Mouse (Mus musculus) midbrain, embryonic 10.5 days (tissue): Measurements from ENCODE around the gene Gm20388. TPM values are rescaled to one million over a fixed set of nuclear protein-coding genes. Genes with fewer than 3 reads are reported as not detected.
A peak's percentile ranks its signal among the peaks of the same experiment; 100 is the strongest.
"Not testable (repeated sequence)": the region's sequence is repeated elsewhere in the genome, so short reads cannot be mapped to it uniquely, and the experiment has no call there.

Experiments
- DNase-seq: peaks from one replicate; pipeline ENCODE4 v3.0.0-alpha.2; 2017; ENCODE audit warnings: low spot score
- H3K27ac ChIP-seq: fragments of 300-500 bp; sonication (generic); replicated peaks from 2 replicates; pipeline ENCODE4 v1.5.1; 2016; ENCODE audit warnings: mild to moderate bottlenecking
- H3K27me3 ChIP-seq: fragments of 300-500 bp; sonication (generic); 2 replicates; pipeline ENCODE4 v1.6.1; 2016; ENCODE audit warnings: low read depth, mild to moderate bottlenecking; ENCODE audit not compliant: poor library complexity, severe bottlenecking
- H3K36me3 ChIP-seq: fragments of 300-500 bp; sonication (generic); 2 replicates; pipeline ENCODE4 v1.6.1; 2016; ENCODE audit warnings: mild to moderate bottlenecking, moderate library complexity
- H3K4me1 ChIP-seq: fragments of 300-500 bp; sonication (generic); 2 replicates; pipeline ENCODE4 v1.6.1; 2016
- H3K4me3 ChIP-seq: fragments of 300-500 bp; sonication (generic); 2 replicates; pipeline ENCODE4 v1.5.1; 2016; ENCODE audit warnings: mild to moderate bottlenecking, moderate library complexity
- H3K9me3 ChIP-seq: fragments of 300-500 bp; sonication (generic); replicated peaks from 2 replicates; pipeline ENCODE4 v1.6.1; 2016; ENCODE audit warnings: mild to moderate bottlenecking
- WGBS: fragments of 180-500 bp; shearing (Covaris S2); methylation state at CpG from one replicate; pipeline ENCODE4 v1.1.7; 2016; 5-methylcytosine and 5-hydroxymethylcytosine counted together
- polyA plus RNA-seq: library from polyadenylated mRNA; unstranded; fragments of >200 nt; fragmentation: Nextera tagmentation; extraction: Ambion mirVana; gene quantifications from 2 replicates; pipeline ENCODE4 v1.2.1, GENCODE M21; 2016

Gene Gm20388
- polyA plus RNA-seq, 1 experiment from 2014 or later, result 7.1 TPM

DNA sequence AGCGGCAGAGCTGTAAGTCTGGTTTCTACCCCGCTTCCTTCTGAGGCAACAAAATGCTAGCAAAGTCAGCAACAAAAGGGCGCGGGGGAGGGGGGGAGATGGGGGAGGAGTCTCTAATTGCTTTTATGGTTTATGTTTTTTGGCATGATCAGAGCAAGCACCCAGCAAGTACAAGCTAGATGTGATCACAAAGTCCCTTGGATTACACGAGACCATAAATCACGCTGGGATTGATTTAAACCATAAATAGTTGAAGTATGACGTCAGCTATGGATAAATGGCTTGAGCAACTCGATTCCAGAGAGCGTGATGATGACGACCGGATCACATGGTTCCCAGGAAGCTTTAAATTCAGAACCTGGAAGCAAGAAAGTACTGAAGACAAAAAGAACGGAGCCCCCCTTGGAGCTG, 3720.2 kb downstream of the Gm20388 start:
- 33% methylated on average over 12 of the region's 12 CpGs for WGBS
- no peak for DNase-seq
- Histone ChIP-seq H3K27ac (no peak overlapping the region), H3K4me3 (peak overlapping the region; percentile 37), H3K4me1 (peaks cover 26% of the 10 kb centered on the region), H3K27me3 (peaks cover 54% of the 10 kb centered on the region), H3K9me3 (no peaks in the 10 kb centered on the region), H3K36me3 (no peaks in the 10 kb centered on the region)

DNA sequence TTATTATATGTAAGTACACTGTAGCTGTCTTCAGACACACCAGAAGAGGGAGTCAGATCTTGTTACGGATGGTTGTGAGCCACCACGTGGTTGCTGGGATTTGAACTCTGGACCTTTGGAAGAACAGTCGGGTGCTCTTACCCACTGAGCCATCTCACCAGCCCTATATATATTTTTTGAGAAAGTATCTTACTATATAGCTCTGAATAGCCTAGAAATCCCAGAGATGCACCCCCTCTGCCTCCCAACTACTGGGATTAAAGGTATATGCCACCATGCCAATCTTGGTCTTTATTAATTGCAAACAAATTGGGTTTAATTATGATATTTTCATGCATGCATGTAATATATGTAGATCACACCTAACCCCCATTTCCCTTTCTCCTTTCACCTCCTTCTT, 3721.1 kb downstream of the Gm20388 start:
- H3K27ac ChIP-seq, H3K9me3 ChIP-seq, DNase-seq, H3K4me3 ChIP-seq, H3K36me3 ChIP-seq: not testable (repeated sequence)
- H3K27me3 ChIP-seq, result peaks cover 45% of the 10 kb centered on the region
- H3K4me1 ChIP-seq, result peaks cover 26% of the 10 kb centered on the region
- 71% methylated on average over 3 of the region's 3 CpGs for WGBS

DNA sequence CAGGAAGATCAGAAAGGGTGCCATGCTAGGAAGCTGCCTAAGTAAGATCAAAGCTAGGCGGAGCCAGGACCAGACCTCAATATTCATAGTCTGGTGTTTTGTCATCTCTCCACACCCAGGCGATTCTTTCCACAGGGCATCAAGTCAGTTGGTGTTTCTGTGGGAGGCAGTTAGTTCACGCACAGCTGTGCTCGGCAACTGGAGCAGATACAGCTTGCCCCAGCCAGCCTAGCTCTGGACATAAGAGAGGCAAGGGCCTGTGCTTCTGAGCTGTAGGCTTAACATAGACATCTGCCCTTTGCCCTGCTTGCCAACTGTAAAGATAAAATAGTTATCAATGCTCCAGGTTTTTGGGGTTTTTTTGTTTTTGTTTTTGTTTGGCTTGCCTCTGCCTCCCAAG, 3721.6 kb downstream of the Gm20388 start:
- WGBS, result 83% methylated on average over 4 of the region's 4 CpGs
- Histone ChIP-seq H3K36me3 (no peaks in the 10 kb centered on the region), H3K27me3 (peaks cover 40% of the 10 kb centered on the region), H3K27ac (no peak overlapping the region), H3K4me3 (no peak overlapping the region), H3K4me1 (peaks cover 26% of the 10 kb centered on the region), H3K9me3 (no peaks in the 10 kb centered on the region)
- no peak for DNase-seq

DNA sequence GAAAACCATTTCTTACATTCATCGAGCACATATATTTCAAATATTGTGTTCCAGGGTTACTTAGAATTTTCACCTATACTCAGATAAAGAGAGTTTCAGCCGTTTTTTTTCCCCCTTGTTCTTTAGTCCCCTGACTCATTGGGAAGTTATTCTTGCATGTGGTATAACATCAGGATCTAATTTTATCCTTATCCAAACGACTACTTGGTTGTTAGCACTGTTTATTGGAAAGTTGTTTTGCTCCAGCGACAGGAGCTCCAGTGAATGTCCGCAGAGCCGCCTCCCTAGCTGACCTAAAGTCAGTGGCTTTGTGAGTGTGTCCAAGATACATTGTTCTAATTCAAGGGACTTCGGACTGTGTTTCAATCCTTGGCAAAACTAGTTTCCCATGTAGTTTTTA, 3723.2 kb downstream of the Gm20388 start:
- H3K36me3 ChIP-seq, result no peaks in the 10 kb centered on the region
- 76% methylated on average over 7 of the region's 7 CpGs for WGBS
- H3K27ac ChIP-seq, result no peak overlapping the region
- H3K27me3 ChIP-seq, result peaks cover 25% of the 10 kb centered on the region
- no peak for DNase-seq
- H3K9me3 ChIP-seq, result no peaks in the 10 kb centered on the region
- H3K4me3 ChIP-seq, result no peak overlapping the region
- H3K4me1 ChIP-seq, result peaks cover 18% of the 10 kb centered on the region

DNA sequence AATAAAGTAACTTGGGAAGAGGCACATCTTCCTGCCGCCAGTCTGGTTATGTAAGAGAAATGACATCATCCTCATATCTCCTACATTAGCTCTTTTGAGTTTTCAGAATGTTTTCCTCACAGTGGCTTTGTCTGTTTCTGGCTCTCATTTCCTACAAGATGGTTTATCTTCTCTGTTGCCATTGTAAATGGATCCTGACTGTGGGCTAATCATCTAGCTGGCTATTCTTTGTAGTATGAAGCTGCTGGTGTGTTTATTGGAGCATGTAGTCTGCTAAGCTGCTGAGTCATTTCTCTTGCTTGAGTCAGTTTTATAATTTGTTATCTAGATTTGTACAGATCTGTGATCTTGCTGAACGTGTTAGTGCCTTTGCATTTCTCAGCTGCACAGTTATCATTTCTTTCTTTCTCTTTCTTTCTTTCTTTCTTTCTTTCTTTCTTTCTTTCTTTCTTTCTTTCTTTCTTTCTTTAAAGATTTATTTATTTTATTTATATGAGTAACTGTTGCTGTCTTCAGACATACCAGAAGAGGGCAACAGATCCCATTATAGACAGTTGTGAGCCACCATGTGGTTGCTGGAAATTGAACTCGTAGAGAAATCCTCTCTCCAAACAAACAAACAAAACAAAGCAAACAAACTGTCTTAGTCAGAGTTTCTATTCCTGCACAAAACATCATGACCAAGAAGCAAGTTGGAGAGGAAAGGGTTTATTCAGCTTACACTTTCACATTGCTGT, 3723.9 kb downstream of the Gm20388 start:
- Histone ChIP-seq H3K27ac (no peak overlapping the region), H3K9me3 (no peaks in the 10 kb centered on the region), H3K27me3 (peaks cover 17% of the 10 kb centered on the region), H3K4me1 (peaks cover 10% of the 10 kb centered on the region), H3K36me3 (no peaks in the 10 kb centered on the region), H3K4me3 (no peak overlapping the region)
- DNase-seq, result no peak
- WGBS, result 70% methylated on average over 3 of the region's 3 CpGs

DNA sequence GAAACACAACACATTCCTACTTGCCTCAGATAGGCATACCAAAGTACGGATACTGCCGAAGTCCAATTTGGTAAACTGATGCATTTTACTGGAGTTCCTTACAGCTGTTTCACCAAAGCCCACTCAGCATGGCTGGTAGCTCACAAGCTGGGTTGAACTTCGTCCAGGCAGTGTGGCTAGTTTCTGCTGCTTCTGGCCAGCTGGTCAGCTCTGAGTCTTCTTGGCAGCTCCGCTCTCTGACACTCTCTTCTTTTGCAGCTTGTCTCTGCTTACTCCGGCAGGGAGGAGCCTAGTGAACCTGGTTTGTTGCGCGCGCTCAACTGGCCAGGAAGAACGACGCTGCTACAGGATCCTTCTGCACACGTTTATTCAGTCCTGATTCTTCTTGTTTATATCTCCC, 3725.0 kb downstream of the Gm20388 start:
- WGBS, result 83% methylated on average over 11 of the region's 11 CpGs
- H3K27ac ChIP-seq, result no peak overlapping the region
- no peaks in the 10 kb centered on the region for H3K9me3 ChIP-seq
- no peak overlapping the region for H3K4me3 ChIP-seq
- no peak for DNase-seq
- H3K36me3 ChIP-seq, result no peaks in the 10 kb centered on the region
- 0 out of 2 replicates have a peak, but pooled peaks cover 8% of the 10 kb centered on the region for H3K27me3 ChIP-seq
- peaks cover 4% of the 10 kb centered on the region for H3K4me1 ChIP-seq

DNA sequence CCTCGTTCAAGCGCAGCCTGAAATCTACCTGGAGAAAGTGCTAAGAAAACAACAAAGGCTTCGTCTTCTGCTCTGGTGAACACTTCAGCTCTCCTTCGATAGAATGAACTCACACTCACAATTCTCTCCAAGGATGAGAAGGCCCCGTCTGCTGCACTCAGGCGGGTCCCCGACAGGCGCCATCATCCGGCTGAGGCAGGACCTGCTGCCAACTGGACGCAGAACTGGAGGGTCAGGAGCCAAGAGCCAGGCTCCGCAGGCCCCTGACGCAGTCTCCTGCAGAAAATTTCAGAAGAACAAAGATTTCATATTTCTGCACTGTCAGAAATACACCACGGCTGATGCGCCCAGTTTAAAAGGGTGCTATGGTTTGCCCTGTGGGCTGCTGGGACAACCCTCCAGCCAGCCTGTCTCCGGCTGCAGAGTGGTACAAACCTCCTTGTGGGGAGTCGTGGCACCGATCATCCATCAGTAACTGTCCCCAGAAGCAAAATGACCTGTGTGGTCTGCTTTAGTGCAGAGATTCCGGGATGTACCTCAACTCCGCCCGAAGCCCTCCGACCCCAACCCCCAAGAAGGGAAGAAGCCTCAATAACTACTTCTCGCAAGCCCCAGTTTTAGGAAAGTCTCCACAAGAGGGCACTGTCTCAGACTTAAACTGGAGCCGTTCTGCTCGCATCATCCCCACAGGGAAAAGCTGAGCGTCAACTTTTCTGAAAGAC, 3732.8 kb downstream of the Gm20388 start:
- H3K36me3 ChIP-seq, result no peaks in the 10 kb centered on the region
- H3K4me1 ChIP-seq, result peaks cover 10% of the 10 kb centered on the region
- no peak overlapping the region; the same call in 1 of the 2 replicates for H3K27ac ChIP-seq
- no peaks in the 10 kb centered on the region for H3K9me3 ChIP-seq
- peaks cover 17% of the 10 kb centered on the region; the same call in 1 of the 2 replicates for H3K27me3 ChIP-seq
- WGBS, result 16% methylated on average over 25 of the region's 25 CpGs
- peak overlapping the region; percentile 52 for H3K4me3 ChIP-seq
- peak; percentile 66 for DNase-seq

DNA sequence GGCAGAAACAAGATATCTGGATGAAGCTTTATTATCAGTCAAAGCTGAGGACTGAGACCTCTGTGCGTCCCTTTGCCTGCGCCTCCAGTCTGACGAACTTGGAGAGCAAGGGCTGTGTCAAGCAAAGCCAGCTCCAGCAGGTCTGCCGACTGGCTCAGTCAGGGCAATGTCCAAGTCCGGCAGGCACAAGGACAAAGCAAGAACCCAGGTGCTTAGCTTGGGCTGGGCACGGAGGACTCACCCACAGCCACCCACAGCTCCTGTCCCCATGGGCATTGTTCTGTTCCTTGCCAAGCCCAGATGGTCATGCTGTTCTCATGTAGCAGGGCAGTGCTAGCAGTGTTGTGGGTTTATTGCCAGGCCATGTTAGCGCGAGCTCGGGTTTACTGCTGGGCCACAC, 3734.6 kb downstream of the Gm20388 start:
- WGBS, result 77% methylated on average over 9 of the region's 9 CpGs
- H3K27me3 ChIP-seq, result peaks cover 17% of the 10 kb centered on the region; the same call in 1 of the 2 replicates
- no peaks in the 10 kb centered on the region for H3K36me3 ChIP-seq
- H3K4me3 ChIP-seq, result no peak overlapping the region
- DNase-seq, result no peak
- H3K9me3 ChIP-seq, result no peaks in the 10 kb centered on the region
- H3K27ac ChIP-seq, result no peak overlapping the region
- H3K4me1 ChIP-seq, result peaks cover 10% of the 10 kb centered on the region

DNA sequence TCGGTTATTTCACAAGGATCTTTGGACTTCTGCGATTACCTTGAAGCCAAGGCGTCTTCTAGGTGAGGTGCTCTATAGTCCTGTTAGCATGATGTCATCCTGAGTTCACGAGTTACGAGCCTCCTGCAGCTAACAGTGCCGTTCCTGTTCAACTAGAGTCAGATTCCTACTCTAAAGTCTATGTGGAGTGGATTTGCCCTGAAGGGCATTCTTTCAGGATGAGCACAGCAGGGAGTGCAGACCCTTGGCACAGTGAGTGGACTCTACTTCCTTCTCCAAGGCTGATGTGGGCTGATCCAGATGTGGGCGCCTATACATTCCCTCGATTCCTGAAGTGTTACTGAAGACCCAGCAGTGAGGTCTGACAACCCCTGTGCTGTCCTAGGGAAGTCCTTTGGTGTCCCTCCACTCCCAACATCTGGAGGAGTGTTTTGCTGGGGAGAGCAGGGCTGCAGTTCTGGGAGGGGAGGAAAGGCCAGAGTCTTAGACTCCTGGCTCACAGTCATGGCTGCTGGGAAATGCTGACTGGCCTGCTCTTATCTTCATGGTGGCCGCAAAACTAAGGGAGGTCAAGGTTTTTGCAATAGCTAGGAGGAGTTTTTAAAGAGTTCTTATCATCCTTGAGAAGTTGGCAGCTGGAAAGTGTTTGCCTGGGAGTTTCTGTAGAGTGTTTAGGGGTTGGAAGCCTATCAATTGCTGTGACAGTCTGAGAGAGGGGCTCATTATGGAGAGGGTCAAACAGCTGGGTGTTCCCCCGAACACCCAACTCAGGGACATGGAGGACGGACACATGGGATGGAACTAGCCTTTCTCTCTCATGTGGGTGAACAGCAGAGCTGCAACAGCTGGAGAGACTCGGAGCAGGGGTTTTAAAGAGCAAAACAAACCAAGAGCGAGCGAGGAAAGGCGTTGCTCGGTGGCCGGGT, 3737.9 kb downstream of the Gm20388 start:
- H3K27me3 ChIP-seq, result peaks cover 17% of the 10 kb centered on the region
- H3K4me1 ChIP-seq, result peaks cover 13% of the 10 kb centered on the region
- H3K4me3 ChIP-seq, result no peak overlapping the region
- WGBS, result 84% methylated on average over 17 of the region's 17 CpGs
- H3K27ac ChIP-seq, result no peak overlapping the region
- no peaks in the 10 kb centered on the region for H3K9me3 ChIP-seq
- no peaks in the 10 kb centered on the region for H3K36me3 ChIP-seq
- no peak for DNase-seq

DNA sequence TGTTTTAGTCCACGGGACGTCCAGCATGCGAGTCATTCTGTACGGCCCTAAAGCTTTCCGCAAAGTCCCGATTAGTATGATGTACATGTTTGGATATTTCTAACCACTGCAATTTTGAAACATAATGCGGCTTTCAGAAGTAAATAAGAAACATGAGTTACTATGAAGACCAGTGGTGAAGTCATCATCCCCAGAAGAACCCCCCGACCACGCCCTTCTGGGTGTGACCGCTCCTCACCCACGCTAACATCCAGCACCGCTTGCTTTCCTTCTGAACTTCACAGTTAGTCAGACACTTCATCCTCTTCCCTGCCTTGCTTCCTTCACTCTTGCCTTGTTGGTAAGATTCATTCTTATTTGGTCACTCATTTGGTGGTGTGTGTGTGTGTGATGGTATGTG, 3738.8 kb downstream of the Gm20388 start:
- Histone ChIP-seq H3K4me1 (peaks cover 13% of the 10 kb centered on the region), H3K27me3 (peaks cover 11% of the 10 kb centered on the region), H3K27ac (no peak overlapping the region), H3K4me3 (no peak overlapping the region), H3K36me3 (no peaks in the 10 kb centered on the region), H3K9me3 (no peaks in the 10 kb centered on the region)
- DNase-seq, result no peak
- 93% methylated on average over 12 of the region's 12 CpGs for WGBS

DNA sequence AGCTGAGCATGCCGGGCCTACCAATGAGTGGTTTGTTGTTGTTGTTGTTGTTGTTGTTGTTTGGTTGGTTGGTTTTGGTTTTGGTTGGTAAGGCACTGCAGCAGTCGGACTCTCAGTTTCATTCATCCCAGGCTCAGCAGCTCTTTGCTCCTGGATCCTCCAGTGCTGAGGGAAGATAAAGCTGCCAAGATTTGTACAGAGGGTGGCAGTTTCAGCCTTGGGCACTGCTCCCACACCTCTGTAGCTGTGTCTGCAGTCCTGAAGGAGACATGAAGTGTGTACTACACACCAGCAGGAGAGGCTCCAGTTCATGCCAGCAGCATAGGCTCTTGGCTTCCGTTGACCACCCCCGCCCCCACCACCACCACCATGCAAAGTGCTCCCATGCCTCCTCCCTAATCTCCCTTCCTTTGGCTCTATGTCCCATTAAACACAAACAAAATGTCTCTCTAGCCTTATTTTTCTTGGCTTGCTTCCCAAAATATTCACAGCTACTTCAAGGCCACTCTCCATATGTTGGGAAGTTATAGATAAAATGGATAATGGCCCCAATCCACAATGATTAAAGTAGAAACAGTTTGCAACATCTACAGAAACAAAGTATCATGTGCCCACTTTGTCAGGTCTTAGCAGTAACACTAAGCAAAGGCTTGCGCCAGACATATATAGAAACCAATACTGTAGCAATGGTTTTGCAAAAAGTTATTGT, 3740.9 kb downstream of the Gm20388 start:
- Histone ChIP-seq H3K4me3 (no peak overlapping the region), H3K4me1 (peaks cover 30% of the 10 kb centered on the region), H3K36me3 (peaks cover 7% of the 10 kb centered on the region), H3K27ac (no peak overlapping the region), H3K27me3 (peaks cover 15% of the 10 kb centered on the region; the same call in 1 of the 2 replicates), H3K9me3 (no peaks in the 10 kb centered on the region)
- WGBS, result 91% methylated on average over 5 of the region's 5 CpGs
- DNase-seq, result no peak

DNA sequence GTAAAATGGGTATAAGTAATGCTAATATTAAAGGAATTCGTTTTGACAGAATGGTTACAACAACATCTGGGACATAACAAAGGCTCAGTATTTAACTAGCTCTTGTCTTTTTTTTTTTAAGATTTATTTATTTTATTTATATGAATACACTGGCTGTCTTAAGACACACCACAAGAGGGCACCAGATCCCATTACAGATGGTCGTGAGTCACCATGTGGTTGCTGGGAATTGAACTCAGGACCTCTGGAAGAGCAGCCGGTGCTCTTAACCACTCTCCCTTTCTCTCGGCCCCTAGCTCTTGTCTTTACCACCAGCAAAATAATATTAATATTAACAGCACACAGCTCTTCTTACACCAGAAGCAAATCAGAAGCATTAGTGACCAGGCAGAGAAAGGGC, 3742.0 kb downstream of the Gm20388 start:
- Histone ChIP-seq H3K27me3 (peaks cover 15% of the 10 kb centered on the region; the same call in 1 of the 2 replicates), H3K4me3 (no peak overlapping the region), H3K36me3 (peaks cover 18% of the 10 kb centered on the region), H3K27ac (0 out of 2 replicates have a peak overlapping the region, but pooled peaks have one; percentile 96), H3K4me1 (peaks cover 30% of the 10 kb centered on the region), H3K9me3 (no peaks in the 10 kb centered on the region)
- no peak for DNase-seq
- WGBS, result 68% methylated on average over 4 of the region's 4 CpGs
